Mouse (Mus musculus) thymus, postnatal 10 days (tissue): ENCODE measurements at regions not wholly inside any gene's neighbourhood (a gene's known extent, or its start where the extent isn't known, plus 50 kb on each side); places are given as distances from the start of the nearest gene placed in this dataset.

Experiments used
- DNase-seq, 2 experiments: peaks; one replicate each; pipeline ENCODE4 v3.0.0; 2021; ENCODE audit warnings: low spot score in 2 of 2

DNA sequence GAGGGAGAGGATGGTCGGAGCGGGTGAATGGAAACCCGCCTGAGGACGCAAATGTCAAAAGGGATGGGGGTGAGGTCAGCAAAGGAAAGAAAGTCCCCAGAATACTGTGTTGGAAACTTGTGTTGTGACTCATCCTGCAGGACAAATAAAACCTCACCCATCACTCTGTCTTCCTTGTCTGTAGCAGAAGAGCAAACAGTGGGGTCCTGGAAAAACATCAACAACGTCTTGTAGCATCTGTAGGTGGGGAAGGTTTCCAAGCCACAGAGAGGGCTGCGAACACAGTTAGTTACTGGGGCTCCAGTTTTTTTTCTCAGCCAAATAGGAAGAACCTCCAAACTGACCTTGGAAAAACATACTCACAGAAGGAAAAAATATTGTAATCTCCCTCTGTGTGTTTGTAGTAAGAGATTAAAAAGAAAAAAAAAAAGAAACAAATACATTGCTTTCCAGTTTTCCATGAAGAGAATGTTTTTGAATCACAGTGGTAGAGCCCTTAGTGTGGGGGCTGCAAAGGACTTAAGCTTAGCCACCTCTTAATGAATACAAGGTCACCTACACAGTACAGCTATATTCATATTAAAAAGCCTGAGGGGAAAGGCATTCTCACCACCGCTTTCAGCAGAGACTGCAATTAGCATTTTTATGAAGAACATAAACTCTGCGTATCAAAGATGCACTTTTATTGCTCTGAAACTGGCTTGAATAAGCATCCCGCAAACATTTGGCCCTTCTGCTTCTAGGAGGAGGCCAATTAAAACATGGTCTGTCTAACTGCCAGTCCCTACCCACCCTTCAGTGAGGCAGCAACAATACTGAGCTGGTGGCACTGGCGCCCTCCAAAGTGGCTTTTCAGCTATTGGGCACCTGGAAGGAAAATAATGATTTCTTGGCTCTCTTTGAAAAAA is 198.6 kb upstream of the Tprg start:
- DNase-seq: no peak

DNA sequence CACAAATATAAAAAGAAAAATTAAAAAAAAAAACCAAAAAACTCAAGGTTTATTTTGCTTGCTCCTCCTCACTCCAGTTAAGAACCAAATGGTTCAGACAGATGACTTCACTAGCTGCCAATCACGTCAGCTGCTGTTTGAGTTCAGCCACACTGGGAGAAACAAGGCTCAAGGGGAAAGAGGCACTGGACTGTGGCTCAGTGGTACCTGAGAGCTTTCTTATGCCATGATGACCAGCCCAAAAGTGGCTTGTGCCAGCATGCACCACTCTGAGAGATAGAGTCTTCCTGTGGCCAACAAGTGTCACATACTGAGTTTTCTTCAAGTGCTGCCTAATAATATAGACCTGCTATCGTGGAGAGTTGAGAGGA is 198.0 kb upstream of the Tprg start:
- no peak for DNase-seq

DNA sequence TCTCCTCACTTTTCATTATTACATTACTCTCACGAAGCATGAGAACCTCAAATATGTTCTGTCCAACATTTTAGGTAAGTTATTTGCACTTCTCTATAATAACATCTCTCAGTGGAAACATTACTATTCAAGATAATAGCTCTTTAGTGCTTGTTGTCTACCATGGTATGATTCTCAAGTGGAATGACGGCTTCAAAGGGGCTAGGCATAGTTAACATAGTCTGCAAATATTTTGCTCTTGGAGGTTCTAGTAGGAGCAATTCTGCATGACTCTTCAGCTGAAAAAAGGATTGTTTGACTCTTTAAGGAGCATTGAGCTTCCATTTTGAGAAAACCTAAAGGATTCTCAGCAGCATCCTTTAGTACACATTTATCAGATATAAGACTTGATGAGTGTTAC is 182.5 kb upstream of the Tprg start:
- DNase-seq: no peak

DNA sequence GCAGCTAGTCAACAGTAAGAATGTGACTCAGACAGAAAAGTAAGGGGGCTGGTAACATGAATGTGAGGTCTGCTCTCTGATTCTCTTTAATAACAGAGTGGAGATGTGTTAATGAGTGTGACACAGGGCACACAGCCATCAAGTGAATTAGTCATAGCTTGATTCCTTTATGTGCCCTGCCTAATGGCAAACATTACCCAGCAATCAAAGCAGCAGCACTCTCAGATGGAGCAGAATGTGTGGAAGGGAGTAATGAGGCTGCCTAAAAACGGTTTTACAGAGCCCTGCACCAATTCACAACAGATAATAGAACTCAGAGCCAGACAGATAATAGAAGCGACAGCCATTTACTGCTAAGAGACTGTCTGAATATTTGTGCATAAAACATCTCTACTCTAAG is 182.0 kb upstream of the Tprg start:
- DNase-seq: no peak

- DNase-seq: no peak
Observed at GRCm38 (mm10) chr16:25140164-25140563, 146.5 kb upstream of the Tprg start.

- no peak for DNase-seq
Observed at GRCm38 (mm10) chr16:25147486-25147885, 139.1 kb upstream of the Tprg start.

DNA sequence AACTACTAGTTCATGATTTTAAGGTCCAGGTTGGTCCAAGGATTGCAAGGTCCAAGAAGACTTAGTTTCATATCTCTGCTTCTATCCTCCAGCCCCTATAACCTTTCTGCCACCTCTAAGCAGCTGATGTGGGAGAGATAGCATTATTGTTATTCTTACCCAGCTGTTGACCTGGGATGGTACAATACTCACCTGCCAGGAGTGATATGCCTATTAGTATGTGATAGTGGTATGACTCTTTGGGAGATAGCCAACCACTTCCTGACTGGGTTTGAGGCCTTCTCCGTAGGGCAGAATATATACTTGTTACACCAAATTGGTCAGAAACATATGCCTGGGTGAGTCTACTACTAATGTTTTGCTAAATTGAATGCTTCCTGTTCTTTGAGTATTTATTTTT is 137.4 kb upstream of the Tprg start:
- DNase-seq: no peak

GRCm38 (mm10) chr16:25176870-25177269 is 109.7 kb upstream of the Tprg start:
- no peak for DNase-seq

DNA sequence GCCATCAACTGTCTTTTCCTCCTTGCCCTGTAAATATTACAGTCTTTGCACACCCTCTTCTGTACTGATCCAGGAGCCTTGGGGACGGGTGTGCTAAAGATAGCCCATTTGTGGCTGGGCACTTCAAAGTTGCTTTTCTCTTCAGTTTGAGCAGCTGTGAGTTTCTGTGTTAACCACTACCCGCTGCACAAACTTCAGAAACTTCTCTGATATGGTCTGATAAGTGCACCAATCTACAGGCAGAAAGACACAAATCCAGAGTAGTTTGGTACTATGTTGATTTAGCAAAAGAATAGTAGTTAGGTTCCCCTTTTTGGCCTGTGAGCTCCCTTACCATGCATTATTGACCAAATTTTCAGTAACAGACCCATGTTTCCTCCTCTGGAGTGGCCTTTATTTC is 108.6 kb upstream of the Tprg start:
- no peak for DNase-seq

DNA sequence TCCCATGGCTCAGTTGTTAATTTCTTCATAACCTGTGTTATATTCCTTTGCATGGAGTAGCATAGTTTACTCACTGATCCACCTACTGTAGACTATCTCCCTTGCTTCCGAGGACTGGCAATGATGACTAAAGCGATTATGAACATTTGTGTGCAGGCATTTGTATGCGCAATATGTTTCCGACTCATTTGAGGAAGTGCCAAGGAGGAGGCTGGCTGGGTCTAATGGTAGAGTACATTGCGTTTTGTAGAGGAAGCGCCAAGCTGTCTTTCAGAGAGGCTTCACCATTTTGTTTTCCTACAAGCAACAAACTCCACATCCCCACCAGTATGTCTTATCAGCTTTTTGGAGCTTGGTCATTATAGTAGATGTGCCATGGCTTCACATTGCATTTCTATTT is 104.7 kb upstream of the Tprg start:
- no peak for DNase-seq

DNA sequence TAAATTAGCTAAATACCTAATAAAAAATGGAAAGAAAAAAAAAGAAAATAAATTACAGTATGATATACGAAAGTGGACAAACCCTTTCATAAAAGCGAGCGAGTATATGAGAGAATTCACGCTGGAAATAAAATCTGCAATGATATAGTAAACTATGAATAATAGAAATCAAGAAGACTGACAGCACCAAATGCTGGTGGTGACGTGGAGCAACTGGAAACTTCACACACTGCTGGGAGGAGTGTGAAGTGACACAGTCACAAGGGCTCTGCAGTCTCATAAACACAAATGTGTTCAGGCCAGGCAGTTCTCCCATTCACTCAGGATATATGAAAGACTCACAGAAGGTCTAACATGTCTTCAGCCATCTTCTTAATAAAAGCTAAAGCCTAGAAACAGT is 89.5 kb upstream of the Tprg start:
- no peak for DNase-seq

GRCm38 (mm10) chr16:25198844-25199243 is 87.8 kb upstream of the Tprg start:
- no peak for DNase-seq

DNA sequence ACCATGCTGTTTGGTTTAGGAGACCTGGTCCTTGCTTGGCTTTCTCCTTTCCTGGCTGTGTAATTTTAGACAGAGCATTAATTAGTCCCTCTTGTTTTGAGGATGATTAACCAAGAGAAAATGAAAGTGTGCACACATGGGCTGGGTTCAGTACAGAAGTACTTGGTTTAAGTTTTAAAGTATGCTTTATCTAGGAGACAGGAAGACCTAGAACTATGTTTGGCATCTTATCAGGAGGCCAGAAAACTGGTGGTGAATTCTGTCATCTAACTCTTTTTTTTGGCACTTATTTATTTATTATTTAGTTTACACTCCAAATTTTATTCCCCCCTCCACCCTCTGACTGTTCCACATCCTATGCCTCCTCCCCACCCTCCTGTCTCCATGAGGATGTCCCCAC is 86.6 kb upstream of the Tprg start:
- DNase-seq: no peak

GRCm38 (mm10) chr16:25201094-25201770 is 85.4 kb upstream of the Tprg start:
- DNase-seq: no peak

GRCm38 (mm10) chr16:25213250-25213649 is 73.4 kb upstream of the Tprg start:
- DNase-seq: no peak

- DNase-seq: no peak
Observed at GRCm38 (mm10) chr16:25220552-25220951, 66.1 kb upstream of the Tprg start.

DNA sequence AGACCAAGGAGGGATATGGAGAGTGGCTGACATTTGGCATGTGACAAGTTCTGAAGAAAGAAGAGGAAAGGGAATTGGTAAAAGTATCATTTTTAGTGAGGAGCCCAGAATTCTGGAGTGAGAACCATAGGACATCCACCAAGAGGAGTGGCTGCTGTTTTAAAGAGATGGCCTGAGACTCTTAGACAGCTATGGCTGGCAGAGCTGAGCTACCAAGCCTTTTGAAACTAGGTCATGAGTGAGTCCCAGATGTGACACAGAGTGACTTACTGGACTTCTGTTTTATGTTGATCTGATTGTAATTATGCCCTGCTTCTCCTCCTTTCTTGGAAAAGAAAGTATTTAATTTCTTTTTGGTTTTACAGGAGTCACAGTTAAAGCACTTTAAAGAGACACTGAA is 61.8 kb upstream of the Tprg start:
- no peak for DNase-seq
